Mouse (Mus musculus) E14TG2a.4 (cell line): ENCODE results near the gene Ctu1.

ENCODE experiments used
- CTCF ChIP-seq: conservative IDR thresholded peaks from 2 replicates; pipeline ENCODE4 v1.5.1; 2014; ENCODE audit warnings: low read length
- NANOG ChIP-seq: IDR thresholded peaks from 2 replicates; pipeline ENCODE4 v1.6.1; 2014; ENCODE audit warnings: borderline replicate concordance, low read length, mixed read lengths
- POU5F1 ChIP-seq: IDR thresholded peaks from 2 replicates; pipeline ENCODE4 v1.6.1; 2014; ENCODE audit warnings: low read length, borderline replicate concordance

- TF ChIP-seq CTCF (no peak), NANOG (no peak), POU5F1 (no peak)
These were observed 13.3 kb downstream of the Ctu1 start for GRCm38 (mm10) chr7:43685088-43685487.
